Mouse (Mus musculus): ENCODE results near the gene Hcrt. TPM values are rescaled to one million over a fixed set of nuclear protein-coding genes. Genes with fewer than 3 reads are reported as not detected.

Hcrt gene
- total RNA-seq (2023), result not detected

DNA sequence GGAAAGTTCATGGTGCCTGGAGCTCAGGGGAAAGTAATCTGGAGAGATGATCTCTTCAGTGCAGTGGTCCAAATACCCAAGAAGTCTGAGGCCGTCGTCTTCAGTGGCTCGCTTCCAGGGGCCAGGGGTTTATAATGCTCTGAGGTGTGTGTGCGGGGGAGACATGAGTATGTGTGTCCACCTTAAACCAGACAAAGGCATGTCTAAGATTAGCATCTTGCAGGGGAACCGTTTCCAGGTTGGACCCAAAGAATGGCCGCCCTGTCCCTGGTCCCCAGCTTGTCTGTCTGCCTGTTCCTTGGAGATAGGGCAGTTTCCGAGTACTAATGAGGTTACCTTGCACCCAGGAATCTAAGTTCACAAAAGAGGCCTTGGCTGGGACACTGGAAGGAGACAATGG is at the start of gene Hcrt:
TSS of gene Hcrt (minus strand) at position 101 of the 400 bp plus-strand sequence.

DNA sequence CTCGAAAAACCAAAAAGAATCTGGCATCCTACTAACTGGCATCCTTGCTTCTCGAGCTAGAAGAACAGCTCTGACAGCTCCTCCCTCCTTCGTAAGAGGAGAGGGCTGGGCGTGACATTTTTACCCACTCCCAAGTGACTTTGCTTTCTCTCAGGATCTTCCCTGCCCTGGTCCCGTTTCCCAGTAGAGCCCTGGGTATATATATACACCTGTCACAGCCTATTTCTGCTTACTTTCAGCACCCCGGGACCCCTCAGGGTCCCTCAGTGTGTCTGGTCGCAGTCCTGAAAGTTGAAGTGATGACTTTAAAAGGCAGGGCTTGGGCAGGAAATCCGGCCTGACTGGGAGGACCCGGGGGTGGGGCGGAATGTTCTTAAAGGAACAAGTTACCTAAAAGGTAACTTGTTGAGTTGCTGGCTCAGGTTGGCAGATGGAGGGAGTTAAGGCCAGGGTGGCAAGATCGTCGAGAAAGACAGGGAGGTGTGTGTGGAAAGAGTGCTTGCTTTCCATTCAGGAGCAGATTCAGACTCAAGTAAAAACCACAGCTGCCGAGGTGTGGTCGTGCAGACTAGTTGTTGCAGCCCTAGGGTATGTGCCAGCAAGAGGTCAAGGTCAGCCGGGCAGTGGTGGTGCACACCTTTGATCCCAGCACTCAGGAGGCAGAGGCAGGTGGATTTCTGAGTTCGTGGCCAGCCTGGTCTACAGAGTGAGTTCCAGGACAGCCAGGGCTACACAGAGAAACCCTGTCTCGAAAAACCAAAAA is 8.1 kb upstream of the Hcrt start, which contains the start of gene Ghdc:
TSS of gene Ghdc (minus strand) at position 312 of the 763 bp plus-strand sequence.

DNA sequence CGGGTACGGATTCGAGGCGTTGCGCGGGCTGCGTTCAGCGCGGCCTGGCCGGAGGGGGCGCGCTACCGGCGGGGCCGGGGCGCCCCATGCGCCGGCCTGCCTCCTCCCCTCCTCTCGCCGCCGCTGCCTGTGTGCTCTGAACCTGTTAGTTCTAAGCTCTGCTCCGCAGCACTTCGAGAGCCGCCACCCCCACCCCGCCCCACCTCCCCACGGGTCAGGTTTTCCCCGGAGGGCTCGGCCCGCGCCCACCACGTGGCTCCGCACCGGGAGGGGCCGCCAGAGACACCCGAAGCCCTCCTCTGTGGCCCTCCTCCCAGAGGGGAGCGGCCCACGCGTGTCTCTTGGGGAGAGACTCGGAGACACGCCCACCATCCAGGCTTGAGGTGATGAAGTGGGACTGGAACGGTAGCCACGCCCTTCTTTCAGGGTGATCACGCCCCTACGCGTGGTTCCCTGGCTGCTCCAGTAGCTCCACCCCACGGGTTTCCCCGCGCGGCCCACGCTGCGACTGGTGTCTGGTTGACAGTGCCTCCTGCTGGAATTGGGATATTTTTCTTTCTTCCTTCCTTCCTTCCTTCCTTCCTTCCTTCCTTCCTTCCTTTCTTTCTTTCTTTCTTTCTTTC is 3.0 kb downstream of the Hcrt start, which contains the start of gene Kcnh4:
TSS of gene Kcnh4 (minus strand) at position 332 of the 623 bp plus-strand sequence.

DNA sequence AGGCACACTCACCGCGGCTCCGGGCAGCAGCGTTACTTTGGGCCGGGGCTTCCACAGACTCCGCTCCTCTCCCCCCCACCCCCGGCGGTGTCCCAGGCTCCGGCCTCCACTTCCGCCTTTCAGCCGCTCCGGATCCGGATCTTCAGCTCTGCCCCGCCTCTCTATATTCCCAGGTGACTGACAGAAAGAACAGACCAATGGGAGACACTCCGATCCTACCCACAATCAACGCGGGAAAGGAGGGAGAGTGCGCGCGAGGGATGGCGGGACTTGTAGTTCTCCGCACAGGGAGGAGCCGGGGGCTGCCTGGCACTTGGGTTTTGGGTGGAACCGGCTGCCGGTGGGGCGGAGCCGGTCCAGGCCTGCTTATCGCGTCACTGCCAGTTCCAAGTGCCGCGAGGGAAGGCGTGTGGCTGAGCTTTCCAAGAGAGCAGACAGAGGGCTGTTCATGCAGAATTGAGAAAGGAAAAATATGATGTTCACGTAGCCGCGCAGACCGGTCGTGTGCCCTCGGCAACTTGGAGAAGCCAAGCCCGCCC is 24.6 kb downstream of the Hcrt start, which contains the start of gene Rab5c:
TSS of gene Rab5c (minus strand) at position 150 of the 539 bp plus-strand sequence.

DNA sequence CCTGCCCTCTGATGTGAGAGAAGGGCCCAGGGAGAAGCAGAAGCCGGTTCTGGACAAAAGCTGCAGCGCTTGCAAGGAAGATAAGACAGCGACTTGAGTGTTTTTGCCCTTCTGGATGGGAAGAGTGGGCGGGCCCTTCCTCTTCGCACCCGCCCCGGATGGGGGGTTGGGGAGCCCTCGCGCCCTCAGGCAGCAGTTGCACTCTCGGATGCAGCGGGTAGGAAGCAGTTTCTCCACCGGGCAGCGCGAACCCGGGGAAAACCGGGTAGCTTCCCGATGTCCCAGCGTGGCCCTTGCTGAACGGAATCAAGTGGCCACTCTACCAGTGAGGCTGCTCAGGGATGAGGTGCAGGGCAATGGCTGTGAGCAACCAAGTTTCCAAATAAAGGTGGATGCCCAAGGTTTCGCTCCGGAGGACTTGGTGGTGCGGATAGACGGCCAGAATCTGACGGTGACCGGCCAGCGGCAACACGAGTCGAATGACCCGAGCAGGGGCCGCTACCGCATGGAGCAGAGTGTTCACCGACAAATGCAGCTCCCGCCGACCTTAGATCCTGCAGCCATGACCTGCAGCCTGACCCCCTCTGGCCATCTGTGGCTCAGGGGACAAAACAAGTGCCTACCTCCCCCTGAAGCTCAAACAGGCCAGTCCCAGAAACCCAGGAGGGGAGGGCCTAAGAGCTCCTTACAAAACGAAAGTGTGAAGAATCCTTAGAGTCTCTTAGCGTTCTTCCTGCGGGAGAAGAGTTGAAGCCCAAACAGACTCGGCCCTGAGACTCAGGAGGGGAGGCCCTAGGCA is 48.8 kb downstream of the Hcrt start, which contains the start of gene Hspb9:
TSS of gene Hspb9 (plus strand) at position 116 of the 799 bp plus-strand sequence.

DNA sequence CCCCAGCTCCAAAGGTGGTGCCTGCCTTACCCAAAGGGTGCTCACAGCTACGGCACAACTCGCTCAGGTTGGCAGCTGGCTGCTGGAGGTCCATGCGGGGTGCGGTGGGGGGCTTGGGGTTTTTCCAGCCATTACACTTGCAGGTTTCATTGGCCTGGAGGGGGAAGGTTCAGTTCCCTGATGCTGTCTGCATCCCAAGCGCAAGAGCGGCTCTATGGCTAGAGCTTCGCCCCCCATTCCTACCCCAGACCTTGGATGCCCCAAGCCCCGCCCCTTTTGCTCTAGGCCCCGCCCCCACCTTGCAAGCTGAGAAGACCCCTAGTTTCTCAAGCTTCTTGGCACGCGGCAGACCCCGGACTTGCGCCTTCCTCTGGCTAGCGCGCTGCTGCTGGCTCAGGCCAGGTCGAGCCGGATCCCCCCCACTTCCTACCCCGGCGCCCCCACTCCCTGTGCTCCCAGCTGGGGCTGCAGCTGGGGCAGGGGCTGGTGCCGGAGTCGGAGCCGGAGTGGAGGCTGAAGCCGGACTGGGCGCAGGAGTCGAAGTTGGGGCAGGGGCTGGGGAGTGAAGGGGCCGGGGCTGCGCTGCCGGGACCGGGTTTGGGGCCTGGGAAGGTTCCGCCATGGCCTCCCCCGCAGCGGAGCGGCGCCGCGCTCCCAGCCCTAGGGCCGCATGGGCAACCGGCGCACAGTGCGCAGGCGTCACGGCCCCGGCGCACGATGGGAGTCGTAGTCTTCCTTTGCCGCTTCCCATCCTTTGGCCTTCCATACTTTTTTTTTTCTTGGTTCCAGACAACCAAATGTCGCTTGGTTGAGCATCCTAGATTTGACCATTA is 50.7 kb downstream of the Hcrt start, which contains the start of gene Kat2a:
TSS of gene Kat2a (minus strand) at position 683 of the 833 bp plus-strand sequence.

Other genes starting within 250 kb of the Hcrt start
- gene Acly, start 234.9 kb downstream of the Hcrt start, total RNA-seq (2023), result 100 to 1,000 TPM; 163 to 168 TPM
- gene Ttc25, start 217.3 kb downstream of the Hcrt start, total RNA-seq (2023), result under 1 TPM; 0.27 to 0.39 TPM
- gene Cnp, start 188.0 kb downstream of the Hcrt start, total RNA-seq (2023), result 10 to 100 TPM; 24.0 to 27.3 TPM
- gene Nkiras2, start 143.7 kb downstream of the Hcrt start, total RNA-seq (2023), result 100 to 1,000 TPM; 104 to 119 TPM
- gene Dnajc7, start 142.8 kb downstream of the Hcrt start, total RNA-seq (2023), result 100 to 1,000 TPM; 248 to 252 TPM
- under 1 TPM; 0.29 to 0.67 TPM for gene Zfp385c, start 70.5 kb downstream of the Hcrt start, total RNA-seq (2023)
- gene Dhx58, start 58.7 kb downstream of the Hcrt start, total RNA-seq (2023), result 10 to 100 TPM; 41.4 to 43.8 TPM
- 10 to 100 TPM; 28.8 to 29.9 TPM for gene Kat2a, start 50.5 kb downstream of the Hcrt start, total RNA-seq (2023)
- gene Hspb9, start 49.1 kb downstream of the Hcrt start, total RNA-seq (2023), result not detected
- gene Rab5c, start 24.7 kb downstream of the Hcrt start, total RNA-seq (2023), result 100 to 1,000 TPM; 203 to 217 TPM
- gene Kcnh4, start 3.0 kb downstream of the Hcrt start, total RNA-seq (2023), result under 1 TPM; 0.18 to 0.33 TPM
- 10 to 100 TPM in 1 of 2 experiments, 1 to 10 TPM in 1; 6.2 to 10.5 TPM for gene Ghdc, start 8.0 kb upstream of the Hcrt start, total RNA-seq (2023)
- gene Stat5b, start 87.8 kb upstream of the Hcrt start, total RNA-seq (2023), result 100 to 1,000 TPM; 118 to 127 TPM
- 10 to 100 TPM; 58.0 to 67.4 TPM for gene Stat5a, start 96.4 kb upstream of the Hcrt start, total RNA-seq (2023)
- 100 to 1,000 TPM; 339 to 367 TPM for gene Stat3, start 176.6 kb upstream of the Hcrt start, total RNA-seq (2023)
- 1 to 10 TPM; 1.3 to 1.4 TPM for gene Cavin1, start 208.0 kb upstream of the Hcrt start, total RNA-seq (2023)
- 10 to 100 TPM; 42.5 to 47.7 TPM for gene Atp6v0a1, start 246.5 kb upstream of the Hcrt start, total RNA-seq (2023)